Mouse (Mus musculus) heart, adult 2 months (tissue): ENCODE measurements at regions not wholly inside any gene's neighbourhood (a gene's known extent, or its start where the extent isn't known, plus 50 kb on each side); places are given as distances from the start of the nearest gene placed in this dataset.

Experiments used
- CTCF ChIP-seq: fragments of 200-600 bp; IDR thresholded peaks from 2 replicates; pipeline ENCODE4 v1.8.1; 2022; ENCODE audit warnings: antibody characterized with exemption, mild to moderate bottlenecking, moderate library complexity
- EP300 ChIP-seq: fragments of 200-500 bp; IDR thresholded peaks from 2 replicates; pipeline ENCODE4 v1.6.1; 2011; ENCODE audit warnings: low read depth, low read length, control low read depth; ENCODE audit not compliant: insufficient read depth
- POLR2A ChIP-seq: fragments of 200-500 bp; IDR thresholded peaks from 2 replicates; pipeline ENCODE4 v1.6.1; 2011; ENCODE audit warnings: mild to moderate bottlenecking, low read depth, low read length, control low read depth; ENCODE audit not compliant: insufficient read depth

- TF ChIP-seq POLR2A (no peak), CTCF (no peak), EP300 (no peak)
Measured at GRCm38 (mm10) chr1:157964461-157964860, 391.7 kb downstream of the Brinp2 start.
